ENCODE assay signal across 10 mouse cellular contexts in the genomic region with DNA sequence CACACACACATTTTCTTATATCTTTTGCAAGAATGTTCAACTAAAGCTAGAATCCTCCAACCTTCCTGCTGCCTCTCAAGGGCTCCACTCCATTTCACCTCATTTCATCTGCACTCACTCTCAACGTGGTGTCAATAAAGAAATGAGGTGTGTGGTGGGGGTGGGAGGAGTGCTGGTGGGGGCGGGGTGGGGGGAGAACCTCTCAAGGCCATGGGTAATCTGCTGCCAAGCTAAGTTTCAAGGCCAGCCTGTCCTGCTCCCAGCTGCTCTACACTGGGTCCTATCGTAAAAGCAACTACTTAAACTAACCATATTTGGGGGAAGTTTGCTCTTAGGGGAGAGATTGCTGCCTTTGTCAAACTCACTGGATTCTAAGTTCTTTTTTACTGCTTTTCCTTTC. TPM values are rescaled to one million over a fixed set of nuclear protein-coding genes. Genes with fewer than 3 reads are reported as not detected.
A peak's percentile ranks its signal among the peaks of the same experiment; 100 is the strongest.
DNase-seq lines count a peak whose midpoint lies in the region; ATAC-seq lines count a peak whose summit lies in the region.
"Had no signal": no experiment of that assay in that cellular context is flagged by ENCODE, and none has a peak within 500 bp of the region (broad histone marks: within the 10 kb centered on the region; RNA-seq: fewer than 3 reads in every experiment).

No protein-coding gene starts in this region.

- WGBS in kidney, embryonic 15.5 days, result 10% methylated on average over 3 of the region's 3 CpGs
- WGBS in embryonic facial prominence, embryonic 14.5 days, result 3% methylated on average over 3 of the region's 3 CpGs
- 15% methylated on average over 3 of the region's 3 CpGs for WGBS in liver, embryonic 13.5 days (ENCODE audit: insufficient replicate concordance)

- no peaks in the 10 kb centered on the region for H3K36me3 ChIP-seq in kidney, embryonic 15.5 days
- H3K36me3 ChIP-seq in embryonic facial prominence, embryonic 14.5 days (ENCODE audit: control insufficient read depth, insufficient read depth, low read length), result no peaks in the 10 kb centered on the region
- H3K36me3 ChIP-seq in liver, embryonic 13.5 days, result no peaks in the 10 kb centered on the region

- peak; percentile 50 for DNase-seq in embryo, embryonic 11 days
- DNase-seq in embryo, embryonic 10.5 days (ENCODE audit: low spot score), result no peak
- no peak for DNase-seq in kidney, postnatal 4 days
- DNase-seq in embryonic facial prominence, embryonic 14.5 days (ENCODE audit: low spot score), result no peak
- no peak for DNase-seq in liver, embryonic 13.5 days
- DNase-seq in layer of hippocampus, postnatal 36 days, result no peak
- DNase-seq in right cerebral cortex, postnatal 25 days, result no peak

- H3K9ac ChIP-seq in kidney, embryonic 15.5 days, result no peak overlapping the region
- 0 out of 2 replicates have a peak overlapping the region, but pooled peaks have one; percentile 21 for H3K9ac ChIP-seq in embryonic facial prominence, embryonic 14.5 days (ENCODE audit: low read depth, low read length)
- no peak overlapping the region for H3K9ac ChIP-seq in liver, embryonic 13.5 days

- H3K4me2 ChIP-seq in kidney, embryonic 15.5 days, result no peak overlapping the region
- peak overlapping the region; percentile 22 for H3K4me2 ChIP-seq in embryonic facial prominence, embryonic 14.5 days (ENCODE audit: low read depth, low read length)
- no peak overlapping the region for H3K4me2 ChIP-seq in liver, embryonic 13.5 days

- peak overlapping the region; percentile 76 for H3K27ac ChIP-seq in kidney, embryonic 15.5 days
- peak overlapping the region; percentile 90 for H3K27ac ChIP-seq in embryonic facial prominence, embryonic 14.5 days (replicated peaks; ENCODE audit: low read depth, low read length)
- peak overlapping the region; percentile 25; the same call in 1 of the 2 replicates for H3K27ac ChIP-seq in liver, embryonic 13.5 days

- H3K4me3 ChIP-seq in kidney, embryonic 15.5 days (replicated peaks), result no peak overlapping the region
- no peak overlapping the region for H3K4me3 ChIP-seq in embryonic facial prominence, embryonic 14.5 days (ENCODE audit: low read depth, low read length)
- no peak overlapping the region for H3K4me3 ChIP-seq in liver, embryonic 13.5 days (replicated peaks)

- no peaks in the 10 kb centered on the region for H3K27me3 ChIP-seq in kidney, embryonic 15.5 days
- no peaks in the 10 kb centered on the region for H3K27me3 ChIP-seq in embryonic facial prominence, embryonic 14.5 days (replicated peaks; ENCODE audit: control insufficient read depth, insufficient read depth, low read length)
- no peaks in the 10 kb centered on the region for H3K27me3 ChIP-seq in liver, embryonic 13.5 days

- peaks cover 54% of the 10 kb centered on the region for H3K4me1 ChIP-seq in kidney, embryonic 15.5 days
- peaks cover 60% of the 10 kb centered on the region for H3K4me1 ChIP-seq in embryonic facial prominence, embryonic 14.5 days (ENCODE audit: control insufficient read depth, insufficient read depth, low read length)
- H3K4me1 ChIP-seq in liver, embryonic 13.5 days (replicated peaks), result peaks cover 20% of the 10 kb centered on the region; the same call in 1 of the 2 replicates

- ATAC-seq in kidney, embryonic 15.5 days (replicated peaks; ENCODE audit: low FRiP score), result no peak
- ATAC-seq in embryonic facial prominence, embryonic 14.5 days (ENCODE audit: low read depth), result 0 out of 2 replicates have a peak, but pooled peaks have one; percentile 13
- no peak for ATAC-seq in liver, embryonic 13.5 days (ENCODE audit: low read depth)
- ATAC-seq: inflammation-experienced regulatory T-cells, adult 6 months had no signal

- no peaks in the 10 kb centered on the region for H3K9me3 ChIP-seq in kidney, embryonic 15.5 days (replicated peaks)
- H3K9me3 ChIP-seq in embryonic facial prominence, embryonic 14.5 days (ENCODE audit: control insufficient read depth, low read length), result no peaks in the 10 kb centered on the region
- H3K9me3 ChIP-seq in liver, embryonic 13.5 days (replicated peaks), result no peaks in the 10 kb centered on the region

RNA-seq across cellular contexts. Expression of a gene that starts 18.8 kb away (rescaled TPM):
- 0.17 TPM in 1 of 2 replicates, not detected in the other for polyA plus RNA-seq in kidney, embryonic 15.5 days (2015; fragmentation: Nextera tagmentation; extraction: Ambion mirVana)
- polyA plus RNA-seq in embryonic facial prominence, embryonic 14.5 days (2014; fragmentation: Nextera tagmentation; extraction: Ambion mirVana), result 2.0 and 4.3 TPM in 2 replicates
- polyA plus RNA-seq in liver, embryonic 13.5 days (2015; fragmentation: Nextera tagmentation; extraction: Ambion mirVana), result not detected in 2 replicates
- total RNA-seq in layer of hippocampus, postnatal 36 days (2021), result 1 to 10 TPM; 1.7 TPM
- polyA plus RNA-seq: inflammation-experienced regulatory T-cells, adult 6 months; liver, embryonic 16.5 days had no signal

Comparison
In these comparisons a context has a peak if more than half of its experiments do, and no peak if none do; other contexts are left out.
1. H3K27ac ChIP-seq: peak in every context shown above with its lines; median percentile 90 in embryonic facial prominence, embryonic 14.5 days; 76 in kidney, embryonic 15.5 days; 25 in liver, embryonic 13.5 days.